In the genomic region with DNA sequence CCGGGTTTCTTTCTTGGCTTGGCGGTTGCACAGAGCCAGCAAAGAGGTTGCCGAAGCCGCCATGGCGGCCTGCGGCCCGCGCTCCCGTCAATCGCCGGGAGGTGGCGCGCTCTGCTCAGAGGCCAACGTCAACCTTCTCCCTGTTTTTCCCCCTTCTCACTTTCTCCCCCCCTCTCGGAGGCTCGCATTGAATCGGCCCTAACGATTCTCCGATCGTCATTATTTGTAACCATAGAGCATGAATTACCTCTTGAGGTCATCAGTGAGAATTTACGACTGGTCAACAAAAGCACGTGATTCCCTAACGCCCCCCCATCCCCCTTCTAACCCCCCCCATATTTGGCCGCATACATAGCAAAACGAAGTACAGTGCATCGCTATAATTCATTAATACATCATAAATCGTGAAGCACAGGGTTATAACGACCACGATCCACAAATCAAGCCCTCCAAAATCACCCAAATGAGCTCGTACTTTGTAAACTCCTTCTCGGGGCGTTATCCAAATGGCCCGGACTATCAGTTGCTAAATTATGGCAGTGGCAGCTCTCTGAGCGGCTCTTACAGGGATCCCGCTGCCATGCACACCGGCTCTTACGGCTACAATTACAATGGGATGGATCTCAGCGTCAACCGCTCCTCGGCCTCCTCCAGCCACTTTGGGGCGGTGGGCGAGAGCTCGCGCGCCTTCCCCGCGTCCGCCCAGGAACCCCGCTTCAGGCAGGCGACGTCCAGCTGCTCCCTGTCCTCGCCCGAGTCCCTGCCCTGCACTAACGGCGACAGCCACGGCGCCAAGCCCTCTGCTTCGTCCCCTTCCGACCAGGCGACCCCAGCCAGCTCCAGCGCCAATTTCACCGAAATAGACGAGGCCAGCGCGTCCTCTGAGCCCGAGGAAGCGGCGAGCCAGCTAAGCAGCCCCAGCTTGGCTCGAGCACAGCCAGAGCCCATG, we compare ENCODE assay signal across 9 mouse cellular contexts. TPM values are rescaled to one million over a fixed set of nuclear protein-coding genes. Genes with fewer than 3 reads are reported as not detected.
A peak's percentile ranks its signal among the peaks of the same experiment; 100 is the strongest.
DNase-seq lines count a peak whose midpoint lies in the region; ATAC-seq lines count a peak whose summit lies in the region.
"Had no signal": no experiment of that assay in that cellular context is flagged by ENCODE, and none has a peak within 500 bp of the region (broad histone marks: within the 10 kb centered on the region; RNA-seq: fewer than 3 reads in every experiment).

A gene (plus strand): TSS at position 186 of the 949 bp plus-strand sequence.

- DNase-seq in 3T3-L1 (ENCODE audit: low read depth, low spot score) (peak; percentile 53), adipocyte (ENCODE audit: low spot score) (no peak)
- DNase-seq in embryo, embryonic 11 days, result peak; percentile 91
- DNase-seq in heart, postnatal 4 days, result peak; percentile 82
- peak; percentile 93 for DNase-seq in limb, embryonic 10.5 days (ENCODE audit: low spot score)
- peak; percentile 96 for DNase-seq in mesoderm, embryonic 11.5 days (ENCODE audit: low read depth, low spot score)
- DNase-seq in testis, postnatal 14 days (ENCODE audit: low spot score), result peak; percentile 69

- peak; percentile 77 for ATAC-seq in CD4-positive, CD25-positive, alpha-beta regulatory T cell, adult 4 months

- H3K4me1 ChIP-seq in limb, embryonic 10.5 days, result peaks cover 98% of the 10 kb centered on the region

- H3K27ac ChIP-seq in limb, embryonic 10.5 days, result peak within 1 kb of the TSS; percentile 85

- H3K9me3 ChIP-seq in limb, embryonic 10.5 days (replicated peaks), result no peaks in the 10 kb centered on the region

- H3K27me3 ChIP-seq in limb, embryonic 10.5 days (ENCODE audit: low read depth, poor library complexity, severe bottlenecking), result peaks cover 100% of the 10 kb centered on the region

- peak within 1 kb of the TSS; percentile 55 for H3K4me3 ChIP-seq in limb, embryonic 10.5 days

- peaks cover 3% of the 10 kb centered on the region; the same call in 1 of the 2 replicates for H3K36me3 ChIP-seq in limb, embryonic 10.5 days

- WGBS in limb, embryonic 10.5 days, result under 1% methylated on average over 69 of the region's 69 CpGs

RNA-seq across cellular contexts. Expression of the gene that starts here (rescaled TPM):
- not detected for polyA plus RNA-seq in CD4-positive, CD25-positive, alpha-beta regulatory T cell, adult 4 months (2017; shearing (Covaris generic))
- total RNA-seq in heart, postnatal 4 days (2021), result under 1 TPM in 1 of 2 experiments, not detected in 1; 0.32 TPM
- polyA plus RNA-seq in limb, embryonic 10.5 days (2016; fragmentation: Nextera tagmentation; extraction: Ambion mirVana), result 5.5 and 5.9 TPM in 2 replicates
- total RNA-seq: layer of hippocampus, adult 18-20 months had no signal

Comparison
In these comparisons a context has a peak if more than half of its experiments do, and no peak if none do; other contexts are left out.
1. Peak in ATAC-seq in CD4-positive, CD25-positive, alpha-beta regulatory T cell, adult 4 months; RNA of the gene not detected or under 1 TPM.
2. Peak in DNase-seq in heart, postnatal 4 days; RNA of the gene not detected or under 1 TPM.